Mouse (Mus musculus) stomach, postnatal 0 days (tissue): ENCODE data around the gene Fcmr. TPM values are rescaled to one million over a fixed set of nuclear protein-coding genes. Genes with fewer than 3 reads are reported as not detected.
A peak's percentile ranks its signal among the peaks of the same experiment; 100 is the strongest.

Experiments used
- ATAC-seq: fragments of 200-750 bp; cut with Nextera tagmentation; 2 replicates; pipeline ENCODE4 v1.8.0; 2017; ENCODE audit not compliant: low FRiP score, low TSS enrichment
- DNase-seq: peaks from one replicate; pipeline ENCODE4 v3.0.0-alpha.2; 2016; ENCODE audit warnings: low spot score
- H3K27ac ChIP-seq: fragments of 300-500 bp; sonication (generic); replicated peaks from 2 replicates; pipeline ENCODE4 v1.5.1; 2014; ENCODE audit warnings: mild to moderate bottlenecking, control low read depth
- H3K27me3 ChIP-seq: fragments of 300-500 bp; sonication (generic); 2 replicates; pipeline ENCODE4 v1.6.1; 2014; ENCODE audit warnings: low read length; ENCODE audit not compliant: control insufficient read depth, insufficient read depth
- H3K36me3 ChIP-seq: fragments of 300-500 bp; sonication (generic); 2 replicates; pipeline ENCODE4 v1.6.1; 2014; ENCODE audit warnings: low read length, mixed read lengths; ENCODE audit not compliant: control insufficient read depth, insufficient read depth
- H3K4me1 ChIP-seq: fragments of 300-500 bp; sonication (generic); replicated peaks from 2 replicates; pipeline ENCODE4 v1.6.1; 2014; ENCODE audit warnings: antibody characterized with exemption; ENCODE audit not compliant: control insufficient read depth, insufficient read depth
- H3K4me2 ChIP-seq: fragments of 300-500 bp; sonication (generic); replicated peaks from 2 replicates; pipeline ENCODE4 v1.6.1; 2014; ENCODE audit warnings: low read depth, mild to moderate bottlenecking, control low read depth, moderate library complexity
- H3K4me3 ChIP-seq: fragments of 300-500 bp; sonication (generic); 2 replicates; pipeline ENCODE4 v1.5.1; 2014; ENCODE audit warnings: low read depth, low read length, control low read depth
- H3K9ac ChIP-seq: fragments of 300-500 bp; sonication (generic); 2 replicates; pipeline ENCODE4 v1.6.1; 2014; ENCODE audit warnings: mild to moderate bottlenecking, low read length, control low read depth, mixed read lengths
- H3K9me3 ChIP-seq: fragments of 300-500 bp; sonication (generic); 2 replicates; pipeline ENCODE4 v1.6.1; 2016; ENCODE audit warnings: low read length; ENCODE audit not compliant: control insufficient read depth
- CTCF ChIP-seq: IDR thresholded peaks from 2 replicates; pipeline ENCODE4 v1.5.1; 2016; ENCODE audit warnings: antibody characterized with exemption, low read depth, mild to moderate bottlenecking, moderate library complexity
- EP300 ChIP-seq: optimal IDR thresholded peaks from 2 replicates; pipeline ENCODE3; 2016; ENCODE audit warnings: antibody characterized with exemption
- WGBS: fragments of 180-500 bp; shearing (Covaris S2); extraction: QIAGEN DNeasy Blood & Tissue Kit; methylation state at CpG from one replicate; pipeline ENCODE4 v1.1.7; 2014; 5-methylcytosine and 5-hydroxymethylcytosine counted together
- polyA plus RNA-seq: library from polyadenylated mRNA; unstranded; fragments of >200 nt; fragmentation: Nextera tagmentation; extraction: Ambion mirVana; gene quantifications from 2 replicates; pipeline ENCODE4 v1.2.1, GENCODE M21; 2015

The Fcmr gene
- polyA plus RNA-seq, 1 experiment from 2014 or later, result not detected

DNA sequence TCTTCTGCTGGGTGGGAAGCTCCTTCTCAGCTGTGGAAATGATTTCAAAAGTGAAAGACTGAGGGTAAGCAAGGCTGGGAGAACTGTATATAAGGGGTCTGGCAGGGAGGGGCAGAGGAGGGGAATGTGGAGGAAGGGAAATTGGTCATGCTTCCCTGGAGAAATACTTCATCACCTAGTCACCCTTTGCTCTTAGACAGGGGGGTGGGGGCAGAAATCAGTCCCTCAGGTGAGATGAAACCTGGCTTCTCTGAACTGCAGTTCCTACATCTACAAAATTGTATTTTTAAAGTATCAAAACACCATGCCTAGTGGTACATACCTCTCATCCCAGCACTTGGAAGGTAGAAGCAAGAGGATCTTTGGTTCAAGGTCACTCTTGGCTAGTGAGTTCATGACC, 21.9 kb downstream of the Fcmr start, which contains the start of gene Il24:
Il24 (minus strand) TSS at position 101 of the 400 bp plus-strand sequence.
- DNase-seq (no peak), ATAC-seq (no peak)
- no peak within 1 kb of the TSS for H3K4me2 ChIP-seq
- no peaks in the 10 kb centered on the region for H3K9me3 ChIP-seq
- H3K9ac ChIP-seq, result no peak within 1 kb of the TSS
- H3K4me3 ChIP-seq, result no peak within 1 kb of the TSS
- H3K36me3 ChIP-seq, result no peaks in the 10 kb centered on the region
- TF ChIP-seq EP300 (no peak), CTCF (no peak)
- H3K4me1 ChIP-seq, result no peaks in the 10 kb centered on the region
- no peaks in the 10 kb centered on the region for H3K27me3 ChIP-seq
- no peak within 1 kb of the TSS for H3K27ac ChIP-seq

DNA sequence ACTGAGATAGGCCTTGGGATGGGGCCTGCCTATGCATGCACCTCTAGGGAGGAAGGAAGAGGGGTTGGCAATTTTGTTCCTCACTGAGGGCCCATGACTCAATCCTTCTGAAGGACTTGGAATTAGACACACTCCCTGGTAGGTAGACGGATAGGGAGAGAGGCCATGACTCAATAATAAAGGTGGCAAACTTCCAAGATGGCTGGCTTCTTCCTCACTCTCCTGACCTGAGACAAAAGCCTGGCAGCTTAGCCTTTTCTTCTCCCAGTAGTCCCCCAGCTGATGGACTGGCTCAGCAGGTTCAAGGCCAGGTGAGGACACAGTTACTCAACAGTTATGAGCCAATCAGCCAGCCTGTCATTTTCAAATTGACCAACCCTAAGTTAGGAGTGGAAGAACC, 27.0 kb downstream of the Fcmr start:
- DNase-seq, result no peak
- Histone ChIP-seq H3K9ac (no peak overlapping the region), H3K9me3 (no peaks in the 10 kb centered on the region), H3K27ac (no peak overlapping the region), H3K4me2 (no peak overlapping the region), H3K4me1 (no peaks in the 10 kb centered on the region), H3K36me3 (no peaks in the 10 kb centered on the region), H3K4me3 (no peak overlapping the region), H3K27me3 (no peaks in the 10 kb centered on the region)
- TF ChIP-seq EP300, result no peak
- TF ChIP-seq CTCF, result no peak
- WGBS, result 43% methylated on average over 1 of the region's 1 CpGs
- ATAC-seq, result peak; percentile 40; the same call in 1 of the 2 replicates

DNA sequence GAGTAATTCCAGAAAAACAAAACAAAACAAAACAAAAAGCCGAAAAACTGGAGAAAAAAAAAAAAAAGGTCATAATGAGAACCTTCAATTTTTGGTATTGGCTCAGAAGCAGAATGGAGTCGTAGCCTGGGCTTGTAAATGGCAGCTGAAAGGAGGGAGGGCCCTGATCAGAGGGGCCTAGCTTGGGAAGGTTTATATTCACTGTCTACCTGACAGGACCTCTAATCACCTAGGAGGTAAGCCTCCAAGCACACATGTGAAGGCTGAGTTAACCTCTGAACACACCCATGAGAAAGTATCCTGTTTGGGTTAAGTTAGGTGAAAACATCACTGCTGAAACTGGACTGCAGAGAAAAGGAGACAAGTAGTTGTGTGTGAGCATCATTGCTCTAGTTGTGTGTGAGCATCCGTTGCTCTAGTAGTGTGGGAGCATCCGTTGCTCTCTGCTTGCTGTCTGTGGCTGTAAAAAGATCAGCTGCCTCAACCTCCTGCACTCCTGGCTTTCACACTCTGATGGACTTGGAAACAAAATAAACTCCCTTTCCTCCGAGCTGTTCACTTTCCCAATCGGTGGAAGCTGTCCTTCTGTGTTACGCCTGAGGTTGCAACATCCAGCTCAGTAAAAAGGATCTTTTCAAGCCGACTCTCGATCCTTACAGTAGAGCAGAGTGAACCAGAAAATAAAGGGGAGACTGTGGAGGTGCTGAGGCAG, 28.0 kb downstream of the Fcmr start:
- DNase-seq (no peak), ATAC-seq (no peak)
- Histone ChIP-seq H3K27ac (no peak overlapping the region), H3K36me3 (no peaks in the 10 kb centered on the region), H3K27me3 (no peaks in the 10 kb centered on the region), H3K9me3 (no peaks in the 10 kb centered on the region), H3K4me1 (no peaks in the 10 kb centered on the region), H3K9ac (no peak overlapping the region), H3K4me2 (no peak overlapping the region), H3K4me3 (no peak overlapping the region)
- 63% methylated on average over 9 of the region's 9 CpGs for WGBS
- TF ChIP-seq CTCF (no peak), EP300 (no peak)

DNA sequence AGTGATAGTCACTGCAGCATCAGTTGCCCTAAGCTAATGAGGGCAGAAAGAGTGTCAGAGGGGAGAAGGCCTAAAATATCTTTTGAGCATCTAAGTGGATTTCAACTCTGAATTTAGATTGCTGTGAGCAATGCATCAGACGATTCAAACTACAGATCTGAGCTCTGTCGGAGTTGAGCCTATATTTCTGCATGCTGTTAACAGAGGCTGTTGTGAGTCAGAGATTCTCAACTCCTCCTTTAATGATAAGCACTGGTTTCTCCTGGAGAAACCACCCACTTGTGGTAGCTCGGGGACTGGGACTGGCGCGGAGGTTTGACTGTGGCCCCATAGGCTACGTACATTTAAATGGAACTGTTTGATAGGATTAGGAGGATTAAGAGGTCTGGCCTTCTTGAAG, 29.0 kb downstream of the Fcmr start:
- H3K9me3 ChIP-seq, result no peaks in the 10 kb centered on the region
- TF ChIP-seq EP300 (no peak), CTCF (no peak)
- DNase-seq, result no peak
- no peak for ATAC-seq
- no peak overlapping the region for H3K4me2 ChIP-seq
- H3K36me3 ChIP-seq, result no peaks in the 10 kb centered on the region
- no peak overlapping the region for H3K9ac ChIP-seq
- WGBS, result 65% methylated on average over 6 of the region's 6 CpGs
- no peaks in the 10 kb centered on the region for H3K27me3 ChIP-seq
- H3K4me3 ChIP-seq, result no peak overlapping the region
- H3K27ac ChIP-seq, result no peak overlapping the region
- H3K4me1 ChIP-seq, result no peaks in the 10 kb centered on the region

DNA sequence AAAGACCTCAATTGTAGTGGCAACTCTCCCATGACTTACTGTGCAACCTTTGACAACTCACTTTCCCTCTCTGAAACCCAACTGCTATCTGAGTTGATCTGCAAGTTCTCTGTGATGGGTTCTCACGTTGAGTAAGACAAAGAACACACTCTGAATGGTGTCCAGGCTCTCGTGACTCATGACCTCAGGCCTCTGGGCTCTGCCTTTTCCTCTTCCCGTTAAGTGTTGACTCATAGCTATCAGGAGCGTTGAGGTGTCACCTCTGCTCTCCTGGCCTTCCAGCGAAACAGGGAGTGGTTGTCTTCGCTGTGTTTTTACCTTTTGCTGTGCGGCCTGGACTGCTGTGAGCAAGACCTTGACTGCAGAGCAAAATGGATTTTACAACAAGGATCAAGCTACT, 37.0 kb downstream of the Fcmr start:
- Histone ChIP-seq H3K36me3 (no peaks in the 10 kb centered on the region), H3K9me3 (no peaks in the 10 kb centered on the region), H3K27me3 (no peaks in the 10 kb centered on the region), H3K9ac (no peak overlapping the region), H3K4me2 (no peak overlapping the region), H3K4me1 (no peaks in the 10 kb centered on the region), H3K27ac (no peak overlapping the region), H3K4me3 (no peak overlapping the region)
- peak; percentile 42 for DNase-seq
- ATAC-seq, result peak; percentile 83
- TF ChIP-seq EP300, result no peak
- WGBS, result 68% methylated on average over 7 of the region's 7 CpGs

DNA sequence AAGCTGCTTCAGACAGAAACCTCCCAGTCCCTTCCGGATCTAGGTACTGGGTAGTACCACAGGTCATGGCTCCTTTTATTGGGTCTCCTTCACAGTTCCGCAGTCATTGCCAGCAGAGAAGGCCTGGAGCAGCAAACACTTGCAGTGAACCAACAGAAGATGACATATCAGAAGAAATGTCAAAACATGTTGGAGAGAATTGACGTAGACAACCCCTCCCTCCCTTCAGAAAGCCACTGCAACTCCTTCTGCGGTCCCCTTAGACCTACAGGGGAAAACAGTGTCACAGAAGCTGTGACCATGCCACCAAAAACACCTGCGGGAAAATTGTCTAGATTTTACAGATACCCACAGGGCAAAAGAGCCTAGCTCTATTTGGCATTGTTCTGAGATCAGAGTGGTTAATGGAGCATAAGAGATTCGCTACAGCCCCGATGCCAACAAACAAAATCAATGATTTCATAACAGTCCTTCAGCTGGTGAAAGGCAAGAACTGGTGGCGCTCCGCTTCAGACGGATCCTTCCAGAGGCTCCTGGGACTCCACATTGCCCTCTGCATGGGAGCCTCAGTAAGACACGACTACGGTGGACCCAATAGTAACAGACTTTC, 46.0 kb downstream of the Fcmr start, which contains the start of gene Il20:
Il20 (minus strand) TSS at position 51 of the 610 bp plus-strand sequence.
- Histone ChIP-seq H3K36me3 (no peaks in the 10 kb centered on the region), H3K4me3 (no peak within 1 kb of the TSS), H3K9ac (no peak within 1 kb of the TSS), H3K4me2 (no peak within 1 kb of the TSS), H3K27ac (no peak within 1 kb of the TSS), H3K27me3 (no peaks in the 10 kb centered on the region), H3K4me1 (no peaks in the 10 kb centered on the region), H3K9me3 (no peaks in the 10 kb centered on the region)
- WGBS, result 84% methylated on average over 12 of the region's 12 CpGs
- TF ChIP-seq EP300 (no peak), CTCF (no peak)
- DNase-seq, result no peak
- ATAC-seq, result no peak
